Mouse (Mus musculus): ENCODE data around the gene Bgn. TPM values are rescaled to one million over a fixed set of nuclear protein-coding genes. Genes with fewer than 3 reads are reported as not detected.

The Bgn gene
- polyA plus RNA-seq (2012; ENCODE audit: insufficient read depth, insufficient read length, missing spikeins), result 21.9 and 25.5 TPM in 2 replicates

DNA sequence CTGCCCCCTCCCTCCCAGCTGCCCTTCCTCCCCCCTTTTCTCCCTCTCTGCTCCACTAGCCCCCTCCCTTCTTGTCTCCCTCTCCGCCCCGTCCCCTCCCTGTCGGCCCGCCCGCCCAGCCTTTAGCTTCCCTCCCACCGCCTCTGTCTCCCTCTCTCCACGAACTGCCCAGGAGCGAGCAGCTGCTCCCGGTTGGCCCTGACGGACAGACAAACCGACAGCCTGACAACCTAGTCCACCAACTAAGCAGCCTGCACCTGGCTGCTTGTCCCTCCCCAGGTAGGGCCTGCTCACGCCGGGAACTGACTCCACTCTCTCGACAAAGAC, at the start of gene Bgn:
Gene Bgn, plus strand, starts transcription at position 119 of the 327 bp plus-strand sequence.
- H3K4me3 ChIP-seq (ENCODE audit: insufficient read depth, low read length), result no peak within 1 kb of the TSS
- TF ChIP-seq CTCF (IDR thresholded peaks at IDR 0.05; ENCODE audit: low read depth, low read length), result no peak
- TF ChIP-seq POLR2A (IDR thresholded peaks at IDR 0.05; ENCODE audit: borderline replicate concordance, low read depth, low read length), result no peak
- H3K27ac ChIP-seq (ENCODE audit: insufficient read depth, low read depth, low read length), result no peak within 1 kb of the TSS
- H3K4me1 ChIP-seq (ENCODE audit: control insufficient read depth, insufficient read depth, low read length), result peaks cover 2% of the 10 kb centered on the region; the same call in 1 of the 2 replicates

DNA sequence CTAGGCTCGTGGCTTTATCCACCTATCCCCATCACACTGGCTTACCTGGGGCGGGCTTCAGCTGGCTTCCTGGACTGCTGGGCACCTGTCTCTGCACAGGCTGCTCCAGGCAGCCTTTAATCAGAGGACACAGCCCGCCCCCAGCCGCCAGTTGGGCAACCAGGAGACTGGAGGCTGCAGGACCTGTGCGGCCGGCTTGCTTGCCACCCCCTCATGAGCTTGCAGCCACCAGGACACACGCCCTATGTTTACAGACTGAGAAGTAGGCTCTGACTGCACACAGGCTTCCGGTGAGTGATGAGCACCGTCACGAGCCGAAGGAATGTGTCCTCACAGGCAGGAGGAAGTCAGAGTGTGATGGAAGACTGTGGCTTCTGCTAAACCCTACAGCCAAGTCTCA, 48.1 kb upstream of the Bgn start, which contains the start of gene Trex2:
Gene Trex2, minus strand, starts transcription at position 93 of the 400 bp plus-strand sequence.
- TF ChIP-seq POLR2A (IDR thresholded peaks at IDR 0.05; ENCODE audit: borderline replicate concordance, low read depth, low read length), result no peak
- TF ChIP-seq CTCF (IDR thresholded peaks at IDR 0.05; ENCODE audit: low read depth, low read length), result no peak

DNA sequence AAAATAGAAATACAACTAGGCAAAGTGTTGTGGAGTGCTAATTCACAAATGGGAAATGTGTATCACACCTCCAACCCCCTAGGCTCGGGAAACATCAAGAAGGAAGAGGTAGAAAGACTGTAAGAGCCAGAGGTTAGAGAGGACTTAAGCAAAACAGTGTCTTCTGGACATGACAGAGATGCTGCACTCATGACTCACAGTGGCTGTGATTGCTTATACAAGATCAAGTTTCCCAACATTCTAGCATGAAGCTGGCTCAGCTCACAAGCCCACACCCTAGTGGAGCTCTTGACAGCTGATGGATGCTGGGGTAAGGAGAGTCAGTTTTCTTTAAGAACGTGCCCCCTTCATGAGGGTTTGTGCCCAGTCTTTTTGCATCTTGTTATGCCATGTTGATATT, 42.0 kb upstream of the Bgn start:
- Histone ChIP-seq H3K4me3 (ENCODE audit: insufficient read depth, low read length) (no peak overlapping the region), H3K27ac (ENCODE audit: insufficient read depth, low read depth, low read length) (no peak overlapping the region), H3K4me1 (ENCODE audit: control insufficient read depth, insufficient read depth, low read length) (peaks cover 9% of the 10 kb centered on the region)
- no peak for TF ChIP-seq CTCF (IDR thresholded peaks at IDR 0.05; ENCODE audit: low read depth, low read length)
- no peak for TF ChIP-seq POLR2A (IDR thresholded peaks at IDR 0.05; ENCODE audit: borderline replicate concordance, low read depth, low read length)

More for the DNA sequence above, 48.1 kb upstream of the Bgn start, which contains the start of gene Trex2:
- Histone ChIP-seq H3K4me1 (ENCODE audit: control insufficient read depth, insufficient read depth, low read length) (peaks cover 9% of the 10 kb centered on the region), H3K4me3 (ENCODE audit: insufficient read depth, low read length) (no peak within 1 kb of the TSS), H3K27ac (ENCODE audit: insufficient read depth, low read depth, low read length) (no peak within 1 kb of the TSS)

DNA sequence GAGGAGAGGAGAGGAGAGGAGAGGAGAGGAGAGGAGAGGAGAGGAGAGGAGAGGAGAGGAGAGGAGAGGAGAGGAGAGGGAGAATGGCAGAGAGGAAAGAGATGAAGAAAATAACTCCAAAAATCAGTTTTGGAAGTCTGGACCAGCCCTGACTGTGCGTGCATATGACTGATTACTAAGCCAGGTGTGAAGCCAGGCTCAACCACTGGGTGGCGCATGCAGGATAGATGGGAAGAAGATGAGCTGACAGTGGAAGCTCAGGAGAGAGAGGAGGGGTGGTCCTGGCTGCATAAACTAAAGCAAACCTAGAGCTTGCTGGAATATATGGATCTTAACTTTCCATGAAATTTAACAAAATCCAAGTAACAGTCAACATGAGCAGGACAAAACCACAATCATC, 31.5 kb upstream of the Bgn start:
- no peak overlapping the region for H3K27ac ChIP-seq (ENCODE audit: insufficient read depth, low read depth, low read length)
- H3K4me3 ChIP-seq (ENCODE audit: insufficient read depth, low read length), result no peak overlapping the region
- TF ChIP-seq CTCF (IDR thresholded peaks at IDR 0.05; ENCODE audit: low read depth, low read length), result 0 out of 2 replicates have a peak, but pooled peaks have one; percentile 37
- no peak for TF ChIP-seq POLR2A (IDR thresholded peaks at IDR 0.05; ENCODE audit: borderline replicate concordance, low read depth, low read length)
- no peaks in the 10 kb centered on the region for H3K4me1 ChIP-seq (ENCODE audit: control insufficient read depth, insufficient read depth, low read length)

DNA sequence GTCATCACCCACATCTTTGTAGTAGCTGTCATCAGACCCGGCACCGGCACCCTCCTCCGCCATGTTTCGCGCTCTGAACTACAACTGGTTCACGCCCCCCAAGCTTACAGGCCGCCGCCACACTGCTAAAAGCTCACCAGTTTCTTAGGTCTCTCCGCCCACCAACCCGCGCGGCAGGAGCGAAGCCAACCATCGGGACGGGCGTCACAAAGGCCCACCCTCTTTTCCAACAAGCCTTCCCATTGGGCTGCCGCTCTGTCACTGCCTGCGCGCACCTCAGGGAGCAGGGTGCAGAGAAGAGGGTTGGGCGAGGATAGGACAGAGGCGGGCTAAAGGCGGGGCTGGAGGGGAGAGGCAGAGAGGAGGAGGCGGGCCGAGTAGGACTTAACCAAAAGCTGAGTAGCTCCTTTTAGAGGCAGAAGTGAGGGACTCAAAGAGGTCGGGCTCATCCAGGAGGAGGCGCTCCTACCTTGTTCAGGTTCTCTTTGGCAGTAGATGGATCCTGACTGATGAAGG, 24.5 kb upstream of the Bgn start, which contains the start of gene Haus7:
Gene Haus7, minus strand, starts transcription at position 168 of the 516 bp plus-strand sequence.
- Histone ChIP-seq H3K27ac (ENCODE audit: insufficient read depth, low read depth, low read length) (no peak within 1 kb of the TSS), H3K4me1 (ENCODE audit: control insufficient read depth, insufficient read depth, low read length) (peaks cover 4% of the 10 kb centered on the region), H3K4me3 (ENCODE audit: insufficient read depth, low read length) (peak within 1 kb of the TSS; percentile 78)
- TF ChIP-seq POLR2A (IDR thresholded peaks at IDR 0.05; ENCODE audit: borderline replicate concordance, low read depth, low read length) (no peak), CTCF (IDR thresholded peaks at IDR 0.05; ENCODE audit: low read depth, low read length) (no peak)

DNA sequence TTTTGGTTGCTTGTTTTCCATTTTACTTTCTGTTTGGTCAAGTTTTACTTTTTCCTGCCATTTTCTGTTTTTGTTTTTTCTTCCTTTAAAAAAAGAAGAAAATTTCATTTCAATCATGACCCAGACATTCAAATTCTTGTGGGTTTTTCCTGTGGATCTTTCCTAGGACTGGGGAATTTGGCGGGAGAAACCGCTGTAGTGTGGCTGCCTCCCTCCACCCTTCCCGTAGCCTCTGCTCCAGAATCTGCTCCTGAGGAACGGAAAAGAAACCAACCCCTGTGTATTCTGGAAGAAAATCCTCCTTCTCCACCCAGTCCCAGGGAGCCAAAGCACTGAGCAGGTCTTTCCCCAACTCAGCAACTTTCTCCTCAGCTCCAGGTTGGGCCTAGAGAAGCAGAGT, 22.6 kb upstream of the Bgn start:
- no peak for TF ChIP-seq CTCF (IDR thresholded peaks at IDR 0.05; ENCODE audit: low read depth, low read length)
- no peak for TF ChIP-seq POLR2A (IDR thresholded peaks at IDR 0.05; ENCODE audit: borderline replicate concordance, low read depth, low read length)
- H3K4me1 ChIP-seq (ENCODE audit: control insufficient read depth, insufficient read depth, low read length), result peaks cover 4% of the 10 kb centered on the region
- H3K27ac ChIP-seq (ENCODE audit: insufficient read depth, low read depth, low read length), result no peak overlapping the region
- no peak overlapping the region for H3K4me3 ChIP-seq (ENCODE audit: insufficient read depth, low read length)

DNA sequence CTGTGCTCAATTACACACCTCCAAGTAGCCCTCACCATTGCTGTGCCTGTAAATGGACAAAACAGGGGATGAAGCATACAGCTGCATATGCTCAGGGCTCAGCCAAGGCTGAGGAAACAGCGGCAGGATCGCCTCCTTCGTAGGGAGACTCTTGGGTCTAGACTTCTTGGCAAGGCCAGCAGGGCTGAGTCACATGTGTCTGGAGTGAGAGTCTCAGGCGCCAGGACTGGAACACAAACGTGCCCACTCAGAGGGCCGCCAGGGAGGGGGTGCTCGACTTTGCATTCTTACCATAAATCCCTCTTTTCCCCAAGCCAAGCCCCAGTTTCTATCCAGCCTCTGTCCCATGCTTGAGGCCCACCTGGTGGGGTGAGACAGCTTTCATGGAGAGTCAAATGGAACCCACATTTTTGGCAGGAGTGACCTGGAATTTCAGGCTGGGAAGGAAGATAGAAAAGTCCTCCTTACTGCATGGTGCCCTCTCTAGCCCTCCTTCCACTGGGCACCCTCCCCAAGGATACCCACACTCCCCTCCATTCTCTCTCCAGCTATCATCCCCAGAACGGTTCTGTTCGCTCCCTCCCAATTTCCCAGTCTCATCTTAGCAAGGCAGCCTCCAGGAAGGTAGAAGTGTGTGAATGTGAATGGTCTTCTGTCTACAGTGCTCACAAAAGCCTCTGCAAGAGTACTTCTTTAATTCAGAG, 17.8 kb upstream of the Bgn start:
- no peaks in the 10 kb centered on the region for H3K4me1 ChIP-seq (ENCODE audit: control insufficient read depth, insufficient read depth, low read length)
- TF ChIP-seq POLR2A (IDR thresholded peaks at IDR 0.05; ENCODE audit: borderline replicate concordance, low read depth, low read length), result no peak
- no peak overlapping the region for H3K4me3 ChIP-seq (ENCODE audit: insufficient read depth, low read length)
- no peak overlapping the region for H3K27ac ChIP-seq (ENCODE audit: insufficient read depth, low read depth, low read length)

DNA sequence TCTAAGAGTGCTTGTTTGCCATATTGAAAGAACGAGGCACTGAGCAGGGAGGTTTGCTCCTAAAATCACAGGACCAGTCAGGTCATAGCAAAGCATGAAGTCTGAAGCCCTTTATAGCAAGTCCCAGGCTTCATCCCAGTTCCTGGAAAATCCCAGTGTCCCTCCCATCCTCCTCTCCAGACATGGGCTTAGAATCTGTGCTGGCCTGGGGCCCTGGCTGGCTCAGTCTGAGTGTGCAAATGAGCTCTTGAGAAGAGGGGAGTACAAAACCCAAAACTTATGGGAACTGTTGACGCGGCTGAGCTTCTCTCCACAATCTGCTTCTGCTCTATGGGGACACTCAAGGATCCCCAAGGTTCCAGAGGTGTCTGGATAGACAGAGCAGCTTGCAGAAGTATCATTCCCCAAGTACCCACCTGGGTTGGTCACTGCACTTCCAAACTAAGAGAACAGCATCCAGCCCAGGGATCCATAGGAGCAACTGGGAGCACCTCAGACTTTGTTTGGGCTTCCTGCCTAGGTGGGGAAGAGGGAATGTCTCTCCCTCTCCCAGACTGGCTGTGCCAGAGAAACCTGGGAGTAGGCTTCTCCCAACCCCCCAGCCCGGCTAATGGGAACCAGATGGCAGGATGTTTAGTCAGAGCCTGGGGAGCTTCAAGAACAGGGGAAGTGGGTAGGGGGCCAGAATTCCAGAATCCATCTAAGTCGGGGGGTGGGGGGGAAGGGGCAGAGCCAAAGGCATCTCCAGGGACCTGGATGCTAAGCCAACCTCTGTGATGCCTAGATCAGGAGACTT, 15.8 kb upstream of the Bgn start:
- no peaks in the 10 kb centered on the region for H3K4me1 ChIP-seq (ENCODE audit: control insufficient read depth, insufficient read depth, low read length)
- H3K4me3 ChIP-seq (ENCODE audit: insufficient read depth, low read length), result no peak overlapping the region
- no peak overlapping the region for H3K27ac ChIP-seq (ENCODE audit: insufficient read depth, low read depth, low read length)
- TF ChIP-seq CTCF (IDR thresholded peaks at IDR 0.05; ENCODE audit: low read depth, low read length) (no peak), POLR2A (IDR thresholded peaks at IDR 0.05; ENCODE audit: borderline replicate concordance, low read depth, low read length) (no peak)

DNA sequence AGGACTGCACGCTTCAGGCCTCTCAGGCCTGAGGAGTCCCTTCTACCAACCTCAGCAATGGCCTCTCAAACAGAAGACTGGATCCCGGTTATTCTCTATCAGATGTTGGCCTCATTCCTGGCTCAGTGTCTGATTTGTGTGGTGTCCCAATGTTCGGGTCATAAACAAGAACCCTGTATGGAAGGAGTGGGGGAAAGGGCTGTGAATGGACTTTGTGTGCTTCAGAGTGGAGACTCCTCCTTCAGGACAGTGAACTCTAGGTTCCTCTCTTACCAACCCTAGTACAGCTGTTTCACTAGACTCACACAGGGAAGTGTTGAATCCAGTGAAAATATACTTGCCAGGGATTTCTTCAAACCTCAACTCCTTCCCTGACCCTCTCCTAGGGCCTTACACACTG, 15.1 kb upstream of the Bgn start:
- TF ChIP-seq CTCF (IDR thresholded peaks at IDR 0.05; ENCODE audit: low read depth, low read length) (no peak), POLR2A (IDR thresholded peaks at IDR 0.05; ENCODE audit: borderline replicate concordance, low read depth, low read length) (no peak)
- H3K4me3 ChIP-seq (ENCODE audit: insufficient read depth, low read length), result no peak overlapping the region
- H3K27ac ChIP-seq (ENCODE audit: insufficient read depth, low read depth, low read length), result no peak overlapping the region
- no peaks in the 10 kb centered on the region for H3K4me1 ChIP-seq (ENCODE audit: control insufficient read depth, insufficient read depth, low read length)

DNA sequence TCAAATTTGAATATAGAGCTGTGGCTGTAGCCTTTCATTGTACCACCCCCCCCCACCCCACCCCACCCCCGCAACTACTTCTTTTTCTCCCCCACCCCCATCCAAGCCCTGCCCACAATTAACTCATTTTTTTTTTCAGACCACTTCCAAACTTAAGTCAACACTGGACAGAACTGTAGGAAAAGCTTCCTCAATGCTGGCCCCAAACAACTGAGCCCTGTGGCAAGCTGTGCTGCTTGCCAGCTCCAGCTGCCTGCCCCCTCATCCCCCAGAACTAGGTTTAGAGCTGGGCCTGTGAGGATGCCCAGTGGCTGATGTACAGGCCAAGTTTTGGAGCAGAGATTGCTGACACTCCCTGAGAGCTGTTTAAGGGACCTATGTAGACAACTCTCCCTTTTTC, 14.7 kb upstream of the Bgn start:
- no peak for TF ChIP-seq POLR2A (IDR thresholded peaks at IDR 0.05; ENCODE audit: borderline replicate concordance, low read depth, low read length)
- no peak for TF ChIP-seq CTCF (IDR thresholded peaks at IDR 0.05; ENCODE audit: low read depth, low read length)

More for the DNA sequence above, 14.7 kb upstream of the Bgn start:
- Histone ChIP-seq H3K4me1 (ENCODE audit: control insufficient read depth, insufficient read depth, low read length) (no peaks in the 10 kb centered on the region), H3K27ac (ENCODE audit: insufficient read depth, low read depth, low read length) (no peak overlapping the region), H3K4me3 (ENCODE audit: insufficient read depth, low read length) (no peak overlapping the region)

Data from bone marrow macrophage, adult 2 months (primary cell).